ENCODE assay signal across 1 mouse cellular context in the genomic region with DNA sequence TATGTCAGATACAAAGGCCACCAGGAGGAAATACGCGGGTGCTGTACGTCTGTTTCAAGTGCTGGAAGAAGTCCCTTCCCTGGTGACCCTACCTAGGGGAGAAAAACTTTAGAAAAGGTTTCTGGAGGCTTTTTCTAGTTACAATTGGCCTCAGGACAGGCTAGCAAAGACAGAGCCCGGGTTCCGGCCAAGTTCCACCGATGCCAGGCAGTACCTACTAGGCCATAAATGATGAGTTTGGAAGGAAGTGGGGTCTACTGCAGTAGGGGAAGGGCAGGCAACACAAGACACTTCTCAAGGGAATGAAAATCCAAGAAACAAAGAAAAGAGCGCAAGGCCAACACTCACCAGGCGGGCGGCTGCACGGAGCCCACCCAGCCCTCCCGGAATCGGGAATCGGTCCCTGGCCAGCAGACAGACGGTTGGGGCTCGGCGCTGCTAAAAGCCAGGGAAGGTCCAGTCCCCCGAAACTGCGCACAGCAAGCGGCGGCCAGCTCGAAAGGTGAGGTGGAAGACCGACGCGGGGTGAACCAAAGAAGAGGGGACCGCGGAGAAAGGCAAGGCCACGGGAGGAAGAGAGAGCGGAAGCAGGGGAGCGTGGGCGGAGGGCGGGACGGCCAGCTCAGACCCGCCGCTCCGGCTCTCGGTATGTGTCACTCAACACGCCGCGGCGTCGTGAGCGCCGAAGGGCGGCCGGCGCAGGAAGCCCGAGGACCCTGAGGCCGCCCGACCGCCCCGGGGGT.
TF ChIP-seq lines count a peak whose summit lies in the region.

No protein-coding gene starts in this region.

TF ChIP-seq in C2C12, 6 proteins besides CTCF, POLR2A, EP300 and RAD21 (continued from another document):
- TF ChIP-seq MAX (IDR thresholded peaks at IDR 0.05) (no peak), MYOD1 (IDR thresholded peaks at IDR 0.05; ENCODE audit: control insufficient read depth, insufficient read length, low read depth) (no peak), MYOG (IDR thresholded peaks at IDR 0.05; ENCODE audit: control insufficient read depth, extremely low read depth, insufficient read length) (no peak), USF1 (IDR thresholded peaks at IDR 0.05; ENCODE audit: low read depth) (no peak)
